Mouse (Mus musculus) ES-E14 (cell line): ENCODE data around the gene Ghrl.

Source experiments
- HCFC1 ChIP-seq: IDR thresholded peaks from 2 replicates; pipeline ENCODE4 v1.6.1; 2012; ENCODE audit warnings: low read length, inconsistent platforms, borderline replicate concordance; ENCODE audit not compliant: insufficient read depth
- MAFK ChIP-seq: IDR thresholded peaks from 2 replicates; pipeline ENCODE4 v1.6.1; 2014; ENCODE audit warnings: mild to moderate bottlenecking, low read depth, low read length, inconsistent platforms; ENCODE audit not compliant: insufficient read depth
- ZC3H11A ChIP-seq: IDR thresholded peaks from 2 replicates; pipeline ENCODE4 v1.6.1; 2012; ENCODE audit warnings: low read depth, mild to moderate bottlenecking, inconsistent platforms, low read length, borderline replicate concordance
- ZNF384 ChIP-seq: IDR thresholded peaks from 2 replicates; pipeline ENCODE4 v1.6.1; 2012; ENCODE audit warnings: low read depth, low read length, inconsistent platforms

DNA sequence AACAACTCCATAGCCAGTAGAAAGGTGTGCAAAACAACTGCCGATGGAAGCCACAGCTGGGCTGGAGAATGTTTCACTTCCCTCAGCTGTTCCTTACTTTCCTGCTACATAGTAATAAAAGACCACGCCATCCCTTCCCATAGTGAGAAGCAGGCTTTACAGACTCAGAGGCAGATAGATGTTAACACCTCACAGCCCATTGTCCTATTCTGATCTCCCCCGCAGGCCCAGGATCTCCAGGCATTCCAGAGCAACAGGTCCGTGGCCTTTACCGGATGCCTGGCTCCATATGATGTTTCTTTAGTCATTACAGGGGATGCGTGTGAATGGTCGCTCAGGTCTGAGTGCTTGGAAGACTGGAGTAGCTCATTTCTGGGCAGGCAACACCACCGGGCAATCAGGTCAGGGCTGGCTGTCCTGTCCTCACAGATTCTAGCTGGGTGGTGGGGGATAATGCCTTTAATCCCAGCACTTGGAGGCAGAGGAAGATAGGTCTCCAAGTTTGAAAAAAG, 52.0 kb downstream of the Ghrl start:
- no peak for TF ChIP-seq ZC3H11A
- no peak for TF ChIP-seq HCFC1
- TF ChIP-seq ZNF384, result no peak
- no peak for TF ChIP-seq MAFK
